Mouse (Mus musculus): Measurements from ENCODE around the gene Capn7.

DNA sequence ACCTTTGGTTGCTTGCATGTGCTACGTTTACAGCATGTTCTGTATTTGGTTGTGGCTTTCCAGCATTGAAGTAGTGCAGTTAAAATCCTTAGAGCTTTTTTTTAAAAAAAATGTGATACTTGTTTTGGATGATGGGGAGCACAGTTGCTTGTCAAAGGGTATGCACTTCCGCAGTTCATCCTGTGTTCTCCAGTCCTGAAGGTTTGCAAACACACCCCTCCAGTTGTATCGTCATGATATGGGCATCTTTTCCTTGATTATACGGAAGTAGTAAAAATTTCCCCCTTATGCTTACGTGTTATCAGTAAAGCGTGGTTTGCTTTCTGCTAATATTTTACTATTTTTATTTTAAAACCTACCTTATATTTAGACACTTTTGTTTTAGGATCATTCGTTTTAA, 968 bp downstream of the Capn7 start:
- TF ChIP-seq POLR2A (IDR thresholded peaks at IDR 0.05; ENCODE audit: extremely low read depth, insufficient read depth, low read length) (no peak), CTCF (IDR thresholded peaks at IDR 0.05; ENCODE audit: low read depth, low read length) (no peak)

All from liver, adult 2 months (tissue).